Mouse (Mus musculus) thymus, adult 2 months (tissue): Measurements from ENCODE around the gene Syt7. TPM values are rescaled to one million over a fixed set of nuclear protein-coding genes. Genes with fewer than 3 reads are reported as not detected.

Source experiments
- DNase-seq: peaks from one replicate; pipeline ENCODE4 v3.0.0; 2021
- H3K27ac ChIP-seq: fragments of 200-500 bp; 2 replicates; pipeline ENCODE4 v1.5.1; 2012; ENCODE audit warnings: low read length, control low read depth; ENCODE audit not compliant: control insufficient read depth, insufficient read depth
- H3K27me3 ChIP-seq: fragments of 200-500 bp; 2 replicates; pipeline ENCODE4 v1.6.1; 2012; ENCODE audit warnings: mild to moderate bottlenecking, low read length, moderate library complexity, mixed read lengths; ENCODE audit not compliant: control insufficient read depth, insufficient read depth
- H3K36me3 ChIP-seq: fragments of 200-500 bp; 2 replicates; pipeline ENCODE4 v1.6.1; 2012; ENCODE audit warnings: mild to moderate bottlenecking, low read length, moderate library complexity; ENCODE audit not compliant: control insufficient read depth, insufficient read depth
- H3K4me1 ChIP-seq: fragments of 200-500 bp; replicated peaks from 2 replicates; pipeline ENCODE4 v1.6.1; 2012; ENCODE audit warnings: low read length; ENCODE audit not compliant: control insufficient read depth, insufficient read depth
- H3K4me3 ChIP-seq: fragments of 200-500 bp; 2 replicates; pipeline ENCODE4 v1.5.1; 2012; ENCODE audit warnings: mild to moderate bottlenecking, low read length, control low read depth, moderate library complexity; ENCODE audit not compliant: control insufficient read depth, insufficient read depth
- CTCF ChIP-seq: fragments of 200-500 bp; IDR thresholded peaks from 2 replicates; pipeline ENCODE4 v1.5.1; 2012; ENCODE audit warnings: mild to moderate bottlenecking, control low read depth, low read length, moderate library complexity, borderline replicate concordance; ENCODE audit not compliant: control insufficient read depth, poor library complexity, insufficient read depth; ENCODE audit errors: extremely low read depth
- POLR2A ChIP-seq: fragments of 200-500 bp; IDR thresholded peaks from 2 replicates; pipeline ENCODE4 v1.6.1; 2012; ENCODE audit warnings: mild to moderate bottlenecking, low read length, control low read depth, moderate library complexity; ENCODE audit not compliant: control insufficient read depth, poor library complexity, insufficient read depth; ENCODE audit errors: extremely low read depth
- WGBS: fragments of 180-500 bp; shearing (Covaris S2); methylation state at CpG from one replicate; pipeline ENCODE4 v1.1.7; 2018; 5-methylcytosine and 5-hydroxymethylcytosine counted together
- polyA plus RNA-seq: library from polyadenylated mRNA; depleted of rRNA; stranded (reverse); fragments of >200 nt; gene quantifications from 2 replicates; pipeline ENCODE4 v1.2.3, GENCODE M21; 2012

Syt7 gene
- polyA plus RNA-seq, 1 experiment: 1.8 TPM

DNA sequence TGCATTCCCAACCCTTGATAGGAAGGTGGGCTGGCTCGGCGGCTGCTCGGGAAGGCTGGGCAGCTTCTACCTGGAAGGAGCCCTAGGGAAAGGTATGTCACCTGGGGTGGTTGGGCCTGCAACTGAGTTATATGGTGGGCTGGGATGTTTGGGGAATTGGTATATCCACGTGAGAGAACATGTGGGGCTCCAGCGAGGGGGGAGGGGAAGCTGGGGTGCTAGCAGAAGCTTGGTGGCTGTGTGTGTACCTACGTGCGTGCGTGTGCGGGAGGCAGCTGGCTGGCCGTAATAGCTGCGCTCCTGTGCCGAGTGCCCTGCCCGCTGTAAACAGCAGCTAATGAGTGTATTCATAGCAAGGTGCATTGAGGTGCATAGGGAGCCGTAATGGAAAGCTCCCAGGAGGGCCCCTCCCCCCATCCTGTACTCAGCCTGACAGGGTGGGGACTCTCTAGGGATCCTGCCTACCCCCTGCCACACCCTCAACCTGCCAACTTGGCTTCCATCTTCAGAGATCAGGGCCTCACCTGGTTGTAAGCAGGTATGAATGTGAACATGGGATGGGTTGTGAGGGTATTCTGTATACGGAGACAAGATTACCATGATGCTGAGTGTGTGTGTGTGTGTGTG is 5.1 kb downstream of the Syt7 start:
- TF ChIP-seq CTCF (no peak), POLR2A (no peak)
- Histone ChIP-seq H3K36me3 (no peaks in the 10 kb centered on the region), H3K27ac (no peak overlapping the region), H3K27me3 (peaks cover 3% of the 10 kb centered on the region; the same call in 1 of the 2 replicates), H3K4me3 (no peak overlapping the region), H3K4me1 (no peaks in the 10 kb centered on the region)
- WGBS: 81% methylated on average over 15 of the region's 15 CpGs
- no peak for DNase-seq

DNA sequence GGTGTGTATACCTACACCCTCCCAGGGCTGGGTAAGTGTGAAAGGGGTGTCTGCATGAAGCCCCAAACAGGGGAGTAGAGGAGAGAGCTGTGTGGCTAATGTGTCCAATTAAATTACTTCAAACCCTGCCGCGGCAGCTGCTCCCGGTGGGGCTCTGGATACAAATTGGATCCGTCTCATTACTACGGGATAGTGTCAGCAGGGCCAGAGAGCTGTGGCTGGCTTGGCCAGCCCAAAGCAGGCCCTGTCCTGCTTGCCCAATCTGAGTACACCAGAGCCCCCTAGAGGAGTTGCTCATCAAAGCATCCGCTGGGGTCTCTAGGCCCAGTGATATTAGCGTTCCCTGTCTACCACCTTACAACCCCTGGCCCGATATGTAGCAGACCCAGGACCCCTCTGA is 6.3 kb downstream of the Syt7 start:
- TF ChIP-seq CTCF (no peak), POLR2A (no peak)
- H3K4me1 ChIP-seq: no peaks in the 10 kb centered on the region
- WGBS: 50% methylated on average over 8 of the region's 8 CpGs
- DNase-seq: no peak
- peaks cover 3% of the 10 kb centered on the region; the same call in 1 of the 2 replicates for H3K27me3 ChIP-seq
- no peak overlapping the region for H3K27ac ChIP-seq
- H3K36me3 ChIP-seq: no peaks in the 10 kb centered on the region
- H3K4me3 ChIP-seq: no peak overlapping the region

DNA sequence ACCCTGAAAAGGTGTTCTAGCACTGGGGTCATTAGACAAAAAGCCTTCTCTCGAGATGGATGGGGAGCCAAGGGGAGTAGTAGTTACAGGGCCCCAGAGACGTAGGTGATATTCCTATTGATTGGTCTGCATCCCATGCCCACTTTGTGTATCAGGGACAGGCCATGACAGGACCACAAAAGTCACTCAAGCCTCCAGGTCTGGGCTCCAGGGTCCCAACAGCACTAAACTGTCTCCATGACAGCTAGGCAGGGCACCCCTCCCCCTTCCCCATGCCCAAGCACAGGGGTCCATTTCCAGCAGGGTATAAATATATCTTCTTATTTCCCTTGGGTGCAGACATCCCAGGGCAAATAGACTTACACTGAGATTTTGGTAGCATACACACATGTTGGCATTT is 8.1 kb downstream of the Syt7 start:
- WGBS: 73% methylated on average over 2 of the region's 2 CpGs
- Histone ChIP-seq H3K27ac (no peak overlapping the region), H3K36me3 (no peaks in the 10 kb centered on the region), H3K4me1 (no peaks in the 10 kb centered on the region), H3K4me3 (no peak overlapping the region), H3K27me3 (peaks cover 1% of the 10 kb centered on the region; the same call in 1 of the 2 replicates)
- DNase-seq: no peak
- no peak for TF ChIP-seq CTCF
- TF ChIP-seq POLR2A: no peak

DNA sequence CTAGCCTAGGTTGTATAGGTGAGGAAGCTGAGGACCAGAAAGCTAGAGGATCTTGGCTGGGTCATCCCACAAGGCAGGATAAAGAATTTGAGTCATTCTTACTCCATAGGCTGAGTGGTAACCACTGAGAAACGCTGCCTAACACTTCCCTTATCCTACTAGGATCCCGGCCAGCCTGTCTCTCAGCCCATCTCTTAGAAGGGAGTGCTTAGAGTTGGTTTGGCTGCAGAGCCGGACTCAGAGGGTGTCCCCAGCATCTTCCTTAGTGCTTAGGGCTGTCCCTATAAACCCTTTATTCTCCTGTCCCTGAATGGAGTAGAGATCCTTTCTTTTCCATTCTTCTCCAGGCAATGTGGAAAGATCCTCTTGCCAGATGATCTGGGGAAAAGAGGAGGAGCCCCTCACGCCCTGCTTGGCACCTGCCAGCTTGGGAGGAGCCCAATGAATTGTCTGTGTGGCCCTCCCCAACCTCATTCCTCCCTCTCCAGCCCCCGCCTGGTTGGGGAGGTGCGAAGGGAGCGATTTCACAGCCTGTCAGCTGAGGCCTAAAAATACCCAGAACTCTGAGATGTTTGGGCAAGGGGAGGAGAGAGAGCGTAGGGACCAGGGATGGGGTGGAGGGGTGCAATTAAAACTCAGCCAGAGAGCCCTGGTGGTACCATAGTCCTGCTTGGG is 8.7 kb downstream of the Syt7 start:
- Histone ChIP-seq H3K4me3 (no peak overlapping the region), H3K27me3 (no peaks in the 10 kb centered on the region), H3K4me1 (no peaks in the 10 kb centered on the region), H3K36me3 (no peaks in the 10 kb centered on the region), H3K27ac (no peak overlapping the region)
- no peak for DNase-seq
- TF ChIP-seq CTCF (no peak), POLR2A (no peak)
- 58% methylated on average over 8 of the region's 8 CpGs for WGBS

DNA sequence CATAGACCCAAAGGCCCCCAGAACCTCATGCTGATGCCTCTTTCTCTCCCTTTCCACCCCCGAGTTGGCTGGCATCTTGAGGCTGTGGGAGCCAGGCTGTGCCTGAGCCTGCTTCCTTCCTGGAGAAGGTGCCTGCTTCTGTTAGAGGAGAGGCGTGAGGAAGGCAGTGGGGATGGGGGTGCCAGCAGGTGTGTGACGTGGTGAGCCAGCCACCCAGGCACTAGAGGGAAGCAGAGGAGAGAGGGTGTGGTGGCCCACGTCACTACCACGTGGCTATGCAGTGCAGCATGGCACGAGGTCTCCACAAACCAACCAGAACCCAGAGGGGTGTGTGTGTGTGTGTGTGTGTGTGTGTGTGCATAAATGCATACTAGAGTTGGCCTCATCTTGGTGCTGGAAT is 9.4 kb downstream of the Syt7 start:
- DNase-seq: no peak
- Histone ChIP-seq H3K27ac (no peak overlapping the region), H3K4me3 (no peak overlapping the region), H3K27me3 (no peaks in the 10 kb centered on the region), H3K36me3 (no peaks in the 10 kb centered on the region), H3K4me1 (no peaks in the 10 kb centered on the region)
- WGBS: 26% methylated on average over 6 of the region's 6 CpGs
- no peak for TF ChIP-seq CTCF

DNA sequence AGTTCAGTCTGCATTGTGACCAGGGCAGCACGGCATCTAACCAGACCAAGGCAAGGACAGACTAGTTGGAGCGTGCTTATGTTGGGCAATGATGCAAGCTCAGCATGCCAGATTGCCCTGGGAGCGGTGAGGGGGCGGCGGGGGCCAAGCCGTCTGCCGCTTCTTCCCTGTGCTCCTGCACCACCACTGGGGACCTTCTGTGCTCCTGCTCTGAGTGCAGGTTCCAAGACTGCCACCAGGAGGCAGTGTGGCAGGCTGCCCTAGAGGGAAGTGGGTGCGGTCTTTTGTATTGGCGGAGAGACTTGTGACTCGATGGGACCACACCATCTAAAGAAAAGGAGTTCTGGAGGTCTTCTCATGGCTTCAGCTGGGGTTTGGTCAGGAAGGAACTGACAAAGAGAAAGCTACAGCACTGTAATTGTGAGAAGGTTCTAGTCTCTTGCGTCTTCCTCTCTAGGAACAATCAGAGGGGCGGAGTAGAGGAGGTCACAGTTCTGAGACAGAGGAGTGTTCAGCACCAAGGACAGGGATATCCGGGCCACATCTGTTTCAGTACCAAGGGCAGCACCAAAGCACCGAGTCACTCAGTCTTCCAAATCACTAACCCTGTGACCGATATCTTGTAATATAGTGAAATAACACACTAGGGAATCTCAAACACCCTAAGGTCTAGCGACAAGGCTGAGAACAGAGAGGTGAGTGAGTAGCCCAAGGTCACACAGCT is 14.0 kb downstream of the Syt7 start:
- Histone ChIP-seq H3K4me3 (no peak overlapping the region), H3K4me1 (no peaks in the 10 kb centered on the region), H3K27ac (no peak overlapping the region), H3K36me3 (no peaks in the 10 kb centered on the region), H3K27me3 (no peaks in the 10 kb centered on the region)
- 37% methylated on average over 16 of the region's 16 CpGs for WGBS
- DNase-seq: peak; percentile 19
- TF ChIP-seq POLR2A: no peak
- 0 out of 2 replicates have a peak, but pooled peaks have one; percentile 28 for TF ChIP-seq CTCF
